ENCODE assay signal across 10 mouse cellular contexts in genomic region chr14:79445055-79445620, GRCm38 (mm10). TPM values are rescaled to one million over a fixed set of nuclear protein-coding genes. Genes with fewer than 3 reads are reported as not detected.
A peak's percentile ranks its signal among the peaks of the same experiment; 100 is the strongest.
DNase-seq lines count a peak whose midpoint lies in the region; ATAC-seq lines count a peak whose summit lies in the region.
"Had no signal": no experiment of that assay in that cellular context is flagged by ENCODE, and none has a peak within 500 bp of the region (broad histone marks: within the 10 kb centered on the region; RNA-seq: fewer than 3 reads in every experiment).

No protein-coding gene starts in this region.

- peak; percentile 89 for ATAC-seq in forebrain, embryonic 16.5 days
- ATAC-seq: Patski had no signal

- peak; percentile 46 for DNase-seq in embryo, embryonic 11 days
- peak; percentile 23 to 47 for DNase-seq in layer of hippocampus, postnatal 36 days
- peak; percentile 75 for DNase-seq in retina, embryonic 14.5 days (ENCODE audit: low spot score)
- no peak for DNase-seq in gastrocnemius, adult 8-10 months (ENCODE audit: low spot score in 2 of 2)
- DNase-seq in gastrocnemius, adult 18-20 months (ENCODE audit: low spot score), result no peak
- no peak for DNase-seq in heart, postnatal 14 days

- H3K4me1 ChIP-seq in forebrain, embryonic 16.5 days (replicated peaks; ENCODE audit: control insufficient read depth, insufficient read depth, low read length), result peaks cover 15% of the 10 kb centered on the region
- H3K4me1 ChIP-seq: embryonic facial prominence, embryonic 12.5 days; limb, embryonic 13.5 days had no signal

- H3K36me3 ChIP-seq in forebrain, embryonic 16.5 days (ENCODE audit: control insufficient read depth, insufficient read depth), result no peaks in the 10 kb centered on the region
- H3K36me3 ChIP-seq: embryonic facial prominence, embryonic 12.5 days; limb, embryonic 13.5 days had no signal

- H3K4me2 ChIP-seq in forebrain, embryonic 16.5 days (ENCODE audit: low read length), result peak overlapping the region; percentile 61
- H3K4me2 ChIP-seq: embryonic facial prominence, embryonic 12.5 days; limb, embryonic 13.5 days had no signal

- peak overlapping the region; percentile 39; the same call in 1 of the 2 replicates for H3K9ac ChIP-seq in forebrain, embryonic 16.5 days (replicated peaks; ENCODE audit: low read depth, low read length)
- H3K9ac ChIP-seq: embryonic facial prominence, embryonic 12.5 days; limb, embryonic 13.5 days had no signal

- 4% methylated on average over 16 of the region's 16 CpGs for WGBS in forebrain, embryonic 16.5 days

- no peaks in the 10 kb centered on the region for H3K9me3 ChIP-seq in forebrain, embryonic 16.5 days (ENCODE audit: control insufficient read depth, low read length)
- H3K9me3 ChIP-seq: embryonic facial prominence, embryonic 12.5 days; limb, embryonic 13.5 days had no signal

- H3K27ac ChIP-seq in forebrain, embryonic 16.5 days (ENCODE audit: low read length), result peak overlapping the region; percentile 79
- H3K27ac ChIP-seq: embryonic facial prominence, embryonic 12.5 days; limb, embryonic 13.5 days had no signal

- peak overlapping the region; percentile 38 for H3K4me3 ChIP-seq in forebrain, embryonic 16.5 days (replicated peaks; ENCODE audit: low read length)
- H3K4me3 ChIP-seq: embryonic facial prominence, embryonic 12.5 days; limb, embryonic 13.5 days had no signal

- intact Hi-C loops in heart, postnatal 14 days (cut with DNase I), result no loop called here

- no peaks in the 10 kb centered on the region for H3K27me3 ChIP-seq in forebrain, embryonic 16.5 days (replicated peaks; ENCODE audit: control insufficient read depth, insufficient read depth, low read length)
- H3K27me3 ChIP-seq: embryonic facial prominence, embryonic 12.5 days; limb, embryonic 13.5 days; Patski had no signal

RNA-seq across cellular contexts. Expression of gene Kbtbd6, which starts 6.5 kb away (rescaled TPM):
- polyA plus RNA-seq in forebrain, embryonic 16.5 days (2015; fragmentation: Nextera tagmentation; extraction: Ambion mirVana), result 2.8 and 3.8 TPM in 2 replicates
- 1 to 10 TPM in 1 of 2 experiments, under 1 TPM in 1; 0.81 to 1.3 TPM for total RNA-seq in layer of hippocampus, postnatal 36 days (2021)
- not detected for total RNA-seq in gastrocnemius, adult 8-10 months (2022)
- total RNA-seq in gastrocnemius, adult 18-20 months (2021), result under 1 TPM in 1 of 2 experiments, not detected in 1; 0.14 TPM
- under 1 TPM; 0.31 to 0.41 TPM for total RNA-seq in heart, postnatal 14 days (2021)

RNA-seq across cellular contexts. Expression of gene Kbtbd7, which starts 18.8 kb away (rescaled TPM):
- polyA plus RNA-seq in forebrain, embryonic 16.5 days (2015; fragmentation: Nextera tagmentation; extraction: Ambion mirVana), result 25.2 and 30.4 TPM in 2 replicates
- 10 to 100 TPM; 42.8 to 44.0 TPM for total RNA-seq in layer of hippocampus, postnatal 36 days (2021)
- 1 to 10 TPM; 5.2 to 6.9 (median 6.0) TPM for total RNA-seq in gastrocnemius, adult 8-10 months (2022)
- 1 to 10 TPM; 5.5 to 6.4 TPM for total RNA-seq in gastrocnemius, adult 18-20 months (2021)
- total RNA-seq in heart, postnatal 14 days (2021), result 10 to 100 TPM in 1 of 2 experiments, 1 to 10 TPM in 1; 10.0 to 10.9 TPM

RNA-seq across cellular contexts. Expression of gene Elf1, which starts 35.9 kb away (rescaled TPM):
- 2.7 and 3.3 TPM in 2 replicates for polyA plus RNA-seq in forebrain, embryonic 16.5 days (2015; fragmentation: Nextera tagmentation; extraction: Ambion mirVana)
- total RNA-seq in layer of hippocampus, postnatal 36 days (2021), result 1 to 10 TPM; 5.0 to 5.2 TPM
- 1 to 10 TPM; 3.0 to 4.3 (median 4.0) TPM for total RNA-seq in gastrocnemius, adult 8-10 months (2022)
- 1 to 10 TPM; 3.8 to 6.4 TPM for total RNA-seq in gastrocnemius, adult 18-20 months (2021)
- total RNA-seq in heart, postnatal 14 days (2021), result 10 to 100 TPM; 20.8 to 21.5 TPM

RNA-seq across cellular contexts. Expression of gene Wbp4, which starts 36.2 kb away (rescaled TPM):
- polyA plus RNA-seq in forebrain, embryonic 16.5 days (2015; fragmentation: Nextera tagmentation; extraction: Ambion mirVana), result 42.2 and 42.5 TPM in 2 replicates
- total RNA-seq in layer of hippocampus, postnatal 36 days (2021), result 10 to 100 TPM; 55.4 to 56.7 TPM
- 10 to 100 TPM; 18.1 to 23.2 (median 20.3) TPM for total RNA-seq in gastrocnemius, adult 8-10 months (2022)
- 10 to 100 TPM; 20.7 to 23.5 TPM for total RNA-seq in gastrocnemius, adult 18-20 months (2021)
- total RNA-seq in heart, postnatal 14 days (2021), result 10 to 100 TPM; 19.8 to 21.8 TPM

RNA-seq across cellular contexts. Expression of gene Mtrf1, which starts 47.6 kb away (rescaled TPM):
- 11.0 and 12.0 TPM in 2 replicates for polyA plus RNA-seq in forebrain, embryonic 16.5 days (2015; fragmentation: Nextera tagmentation; extraction: Ambion mirVana)
- 1 to 10 TPM; 5.5 to 5.7 TPM for total RNA-seq in layer of hippocampus, postnatal 36 days (2021)
- total RNA-seq in gastrocnemius, adult 8-10 months (2022), result 10 to 100 TPM in 1 of 4 experiments, 1 to 10 TPM in 3; 9.4 to 10.1 (median 9.6) TPM
- 10 to 100 TPM in 1 of 2 experiments, 1 to 10 TPM in 1; 9.8 to 11.0 TPM for total RNA-seq in gastrocnemius, adult 18-20 months (2021)
- total RNA-seq in heart, postnatal 14 days (2021), result 1 to 10 TPM; 5.3 to 5.5 TPM

Comparison
In these comparisons a context has a peak if more than half of its experiments do, and no peak if none do; other contexts are left out.
1. DNase-seq: peak in embryo, embryonic 11 days (single experiment), layer of hippocampus, postnatal 36 days (2 of 2) and retina, embryonic 14.5 days (single experiment); none in gastrocnemius, adult 8-10 months (0 of 2), gastrocnemius, adult 18-20 months (single experiment) and heart, postnatal 14 days (0 of 2).